Mouse (Mus musculus) kidney, embryonic 16.5 days (tissue): ENCODE results near the gene Gm10382. TPM values are rescaled to one million over a fixed set of nuclear protein-coding genes. Genes with fewer than 3 reads are reported as not detected.
"Not testable (repeated sequence)": the region's sequence is repeated elsewhere in the genome, so short reads cannot be mapped to it uniquely, and the experiment has no call there.

Source experiments
- ATAC-seq: fragments of 200-750 bp; cut with Nextera tagmentation; 2 replicates; pipeline ENCODE4 v1.8.0; 2017; ENCODE audit warnings: moderate TSS enrichment; ENCODE audit not compliant: low FRiP score, low TSS enrichment
- H3K27ac ChIP-seq: fragments of 300-500 bp; sonication (generic); 2 replicates; pipeline ENCODE4 v1.5.1; 2014; ENCODE audit warnings: low read length
- H3K27me3 ChIP-seq: fragments of 300-500 bp; sonication (generic); 2 replicates; pipeline ENCODE4 v1.6.1; 2014; ENCODE audit warnings: low read length, control low read depth, mixed read lengths; ENCODE audit not compliant: insufficient read depth
- H3K36me3 ChIP-seq: fragments of 300-500 bp; sonication (generic); 2 replicates; pipeline ENCODE4 v1.6.1; 2014; ENCODE audit warnings: low read length, control low read depth, mixed read lengths; ENCODE audit not compliant: insufficient read depth
- H3K4me1 ChIP-seq: fragments of 300-500 bp; sonication (generic); 2 replicates; pipeline ENCODE4 v1.6.1; 2014; ENCODE audit warnings: low read length, control low read depth, mixed read lengths; ENCODE audit not compliant: insufficient read depth
- H3K4me2 ChIP-seq: fragments of 300-500 bp; sonication (generic); replicated peaks from 2 replicates; pipeline ENCODE4 v1.6.1; 2014; ENCODE audit warnings: low read depth, low read length
- H3K4me3 ChIP-seq: fragments of 300-500 bp; sonication (generic); 2 replicates; pipeline ENCODE4 v1.5.1; 2014; ENCODE audit warnings: mild to moderate bottlenecking, low read length
- H3K9ac ChIP-seq: fragments of 300-500 bp; sonication (generic); replicated peaks from 2 replicates; pipeline ENCODE4 v1.6.1; 2014; ENCODE audit warnings: low read length
- H3K9me3 ChIP-seq: fragments of 300-500 bp; sonication (generic); 2 replicates; pipeline ENCODE4 v1.6.1; 2016; ENCODE audit warnings: low read length, control low read depth
- WGBS: fragments of 180-500 bp; shearing (Covaris S2); extraction: QIAGEN DNeasy Blood & Tissue Kit; methylation state at CpG from one replicate; pipeline ENCODE4 v1.1.7; 2014; 5-methylcytosine and 5-hydroxymethylcytosine counted together
- polyA plus RNA-seq: library from polyadenylated mRNA; unstranded; fragments of >200 nt; fragmentation: Nextera tagmentation; extraction: Ambion mirVana; gene quantifications from 2 replicates; pipeline ENCODE4 v1.2.1, GENCODE M21; 2015

The Gm10382 gene
- polyA plus RNA-seq, 1 experiment from 2014 or later: 0.34 TPM

GRCm38 (mm10) chr5:125433793-125434337 is 44.7 kb downstream of the Gm10382 start, which contains the start of gene Dhx37:
Gene Dhx37, minus strand, starts transcription at chr5:125434121.
- H3K27me3 ChIP-seq: no peaks in the 10 kb centered on the region
- H3K9ac ChIP-seq: peak within 1 kb of the TSS; percentile 83
- H3K4me3 ChIP-seq: peak within 1 kb of the TSS; percentile 84
- 0 out of 2 replicates have a peak within 1 kb of the TSS, but pooled peaks have one; percentile 44 for H3K27ac ChIP-seq
- peaks cover 28% of the 10 kb centered on the region for H3K36me3 ChIP-seq
- peak within 1 kb of the TSS; percentile 71 for H3K4me2 ChIP-seq
- under 1% methylated on average over 46 of the region's 46 CpGs for WGBS
- ATAC-seq: peak; percentile 98
- H3K9me3 ChIP-seq: no peaks in the 10 kb centered on the region
- H3K4me1 ChIP-seq: peaks cover 12% of the 10 kb centered on the region

- not testable (repeated sequence) for H3K27me3 ChIP-seq, H3K9ac ChIP-seq, H3K9me3 ChIP-seq, H3K27ac ChIP-seq, ATAC-seq
- Histone ChIP-seq H3K4me3 (peak overlapping the region; percentile 84), H3K4me1 (peaks cover 12% of the 10 kb centered on the region), H3K4me2 (peak overlapping the region; percentile 71), H3K36me3 (peaks cover 23% of the 10 kb centered on the region)
- WGBS: 59% methylated on average over 15 of the region's 15 CpGs
These were observed 45.2 kb downstream of the Gm10382 start for GRCm38 (mm10) chr5:125434347-125434746.

Other genes with a start within 250 kb of the Gm10382 start
- 25.9 and 27.5 TPM in 2 replicates for gene Ncor2, start 210.1 kb upstream of the Gm10382 start, polyA plus RNA-seq
- gene Scarb1, start 48.2 kb upstream of the Gm10382 start, polyA plus RNA-seq: 91.8 and 103 TPM in 2 replicates
- gene Ubc, start 880 bp downstream of the Gm10382 start, polyA plus RNA-seq: 1,279 and 1,344 TPM in 2 replicates
- gene Dhx37, start 44.8 kb downstream of the Gm10382 start, polyA plus RNA-seq: 10.4 and 14.2 TPM in 2 replicates
- gene Bri3bp, start 52.2 kb downstream of the Gm10382 start, polyA plus RNA-seq: 44.4 and 46.1 TPM in 2 replicates
- 39.8 and 41.1 TPM in 2 replicates for gene Aacs, start 86.5 kb downstream of the Gm10382 start, polyA plus RNA-seq
- gene Tmem132b, start 142.5 kb downstream of the Gm10382 start, polyA plus RNA-seq: 0.18 and 0.39 TPM in 2 replicates